Mouse (Mus musculus) embryonic stem cell, embryonic (primary cell): ENCODE measurements around the gene Rev1.

Source experiments
- CTCF ChIA-PET, 4 experiments: fragments of 300-600 bp in 2 of 4; fragments of 350-600 bp in 2 of 4; sonication (Branson Sonifier 250); formaldehyde crosslinking; loops; one replicate each; lab custom pipeline; 2022; ENCODE audit warnings: inconsistent platforms in 2 of 4; lab: Charles Lee
- POLR2A ChIA-PET, 4 experiments: fragments of 300-600 bp in 2 of 4; fragments of 350-600 bp in 2 of 4; sonication (Branson Sonifier 250); formaldehyde crosslinking; loops; one replicate each; lab custom pipeline; 2022; ENCODE audit warnings: antibody characterized with exemption in 4 of 4, inconsistent platforms in 1 of 4; lab: Charles Lee

Rev1 gene

GRCm38 (mm10) chr1:38012104-38012503 lies 117.5 kb downstream of the Rev1 start:
- ChIA-PET POLR2A (interaction anchor here in 2 of 4 experiments (0.7 to 1.6 kb wide), 5 partner anchors 8 to 41 kb away, joined by 3 to 10 read pairs (median 3); no protein-coding TSS in a partner anchor), CTCF (interaction anchor here in 1 of 4 experiments (1.0 kb wide), 1 partner anchor 10 kb away, joined by 3 read pairs; no protein-coding TSS in a partner anchor)

GRCm38 (mm10) chr1:38011647-38012046 lies 118.0 kb downstream of the Rev1 start:
- CTCF ChIA-PET = interaction anchor here in 1 of 4 experiments (1.0 kb wide), 1 partner anchor 10 kb away, joined by 3 read pairs; no protein-coding TSS in a partner anchor
- POLR2A ChIA-PET = interaction anchor here in 1 of 4 experiments (0.7 to 1.6 kb wide), 3 partner anchors 8 to 15 kb away, joined by 3 to 10 read pairs (median 3); no protein-coding TSS in a partner anchor

- POLR2A ChIA-PET = interaction anchor here in 1 of 4 experiments (1.3 kb wide), 1 partner anchor 10 kb away, joined by 3 read pairs; no protein-coding TSS in a partner anchor
- CTCF ChIA-PET = no interaction called here
These were observed 122.9 kb downstream of the Rev1 start for GRCm38 (mm10) chr1:38006741-38007140.

- CTCF ChIA-PET = interaction anchor here in 1 of 4 experiments (0.6 kb wide), 1 partner anchor 18 kb away, joined by 3 read pairs; no protein-coding TSS in a partner anchor
These were observed 126.6 kb downstream of the Rev1 start for GRCm38 (mm10) chr1:38003046-38003445.

More at GRCm38 (mm10) chr1:38003046-38003445, 126.6 kb downstream of the Rev1 start:
- POLR2A ChIA-PET = interaction anchor here in 1 of 4 experiments (0.6 to 1.7 kb wide), 3 partner anchors 10 to 1360 kb away, joined by 3 to 4 read pairs (median 3); no protein-coding TSS in a partner anchor
